Mouse (Mus musculus) forebrain, postnatal 0 days (tissue): ENCODE measurements around the gene Syndig1l. TPM values are rescaled to one million over a fixed set of nuclear protein-coding genes. Genes with fewer than 3 reads are reported as not detected.

Source experiments
- ATAC-seq: fragments of 200-750 bp; cut with Nextera tagmentation; 2 replicates; pipeline ENCODE4 v1.8.0; 2017; ENCODE audit warnings: mild to moderate bottlenecking, moderate library complexity
- DNase-seq: peaks from one replicate; pipeline ENCODE4 v3.0.0-alpha.2; 2015
- H3K27ac ChIP-seq: fragments of 300-500 bp; sonication (generic); 2 replicates; pipeline ENCODE4 v1.5.1; 2014; ENCODE audit warnings: low read depth, mild to moderate bottlenecking, antibody characterized with exemption, low read length, moderate library complexity, mixed read lengths
- H3K27me3 ChIP-seq: fragments of 300-500 bp; sonication (generic); 2 replicates; pipeline ENCODE4 v1.6.1; 2014; ENCODE audit warnings: mild to moderate bottlenecking, low read length, mixed read lengths; ENCODE audit not compliant: insufficient read depth
- H3K36me3 ChIP-seq: fragments of 300-500 bp; sonication (generic); 2 replicates; pipeline ENCODE4 v1.6.1; 2014; ENCODE audit warnings: mild to moderate bottlenecking, moderate library complexity; ENCODE audit not compliant: insufficient read depth
- H3K4me1 ChIP-seq: fragments of 300-500 bp; sonication (generic); 2 replicates; pipeline ENCODE4 v1.6.1; 2014; ENCODE audit warnings: antibody characterized with exemption; ENCODE audit not compliant: insufficient read depth
- H3K4me2 ChIP-seq: fragments of 300-500 bp; sonication (generic); 2 replicates; pipeline ENCODE4 v1.6.1; 2014; ENCODE audit warnings: low read depth, mild to moderate bottlenecking, moderate library complexity
- H3K4me3 ChIP-seq: fragments of 300-500 bp; sonication (generic); 2 replicates; pipeline ENCODE4 v1.5.1; 2014; ENCODE audit warnings: low read depth, low read length, mixed read lengths
- H3K9ac ChIP-seq: fragments of 300-500 bp; sonication (generic); 2 replicates; pipeline ENCODE4 v1.6.1; 2014; ENCODE audit warnings: mild to moderate bottlenecking
- H3K9me3 ChIP-seq: fragments of 300-500 bp; sonication (generic); 2 replicates; pipeline ENCODE4 v1.6.1; 2016; ENCODE audit warnings: low read length
- CTCF ChIP-seq: sonication (generic); IDR thresholded peaks from 2 replicates; pipeline ENCODE4 v1.5.1; 2016; ENCODE audit warnings: antibody characterized with exemption, control low read depth, low read depth
- WGBS: fragments of 180-500 bp; shearing (Covaris S2); extraction: QIAGEN DNeasy Blood & Tissue Kit; methylation state at CpG from one replicate; pipeline ENCODE4 v1.1.7; 2014; 5-methylcytosine and 5-hydroxymethylcytosine counted together
- polyA plus RNA-seq: library from polyadenylated mRNA; unstranded; fragments of >200 nt; fragmentation: Nextera tagmentation; extraction: Ambion mirVana; gene quantifications from 2 replicates; pipeline ENCODE4 v1.2.1, GENCODE M21; 2015
- total RNA-seq: library from RNA; depleted of rRNA; stranded (reverse); fragments of >200 nt; gene quantifications from 2 replicates; pipeline ENCODE4 v1.2.3, GENCODE M21; 2014

Syndig1l gene
- total and polyA plus RNA-seq, 2 experiments from 2014 or later = 11.3 to 17.6 TPM

GRCm38 (mm10) chr12:84726986-84727385, 28.4 kb upstream of the Syndig1l start:
- no peaks in the 10 kb centered on the region for H3K27me3 ChIP-seq
- no peak overlapping the region for H3K4me3 ChIP-seq
- 77% methylated on average over 4 of the region's 4 CpGs for WGBS
- no peaks in the 10 kb centered on the region for H3K4me1 ChIP-seq
- H3K9ac ChIP-seq = no peak overlapping the region
- no peaks in the 10 kb centered on the region for H3K36me3 ChIP-seq
- DNase-seq = no peak
- ATAC-seq = no peak
- no peak overlapping the region for H3K27ac ChIP-seq
- TF ChIP-seq CTCF = no peak
- no peak overlapping the region for H3K4me2 ChIP-seq
- H3K9me3 ChIP-seq = no peaks in the 10 kb centered on the region

DNA sequence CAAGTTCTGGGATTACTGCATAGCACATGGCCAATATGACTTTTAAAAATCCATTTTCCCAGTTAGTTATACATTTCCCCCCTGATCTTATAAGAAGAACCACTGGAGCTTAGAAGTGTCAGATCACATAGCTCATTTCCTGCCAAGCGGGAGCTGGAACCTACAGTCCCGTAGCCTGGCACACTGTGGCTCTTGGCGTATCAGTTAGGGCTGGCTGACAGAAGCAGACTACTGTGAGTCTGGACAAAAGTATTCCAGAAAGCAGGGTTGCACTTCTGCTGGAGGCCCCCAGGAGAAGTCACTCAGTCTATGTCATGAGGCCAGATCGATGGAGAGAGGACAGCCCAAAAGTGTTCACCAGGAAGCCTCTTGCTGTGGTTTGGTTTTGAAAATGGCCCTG, 27.8 kb upstream of the Syndig1l start:
- H3K9me3 ChIP-seq = no peaks in the 10 kb centered on the region
- H3K36me3 ChIP-seq = no peaks in the 10 kb centered on the region
- no peak overlapping the region for H3K4me2 ChIP-seq
- H3K4me1 ChIP-seq = no peaks in the 10 kb centered on the region
- DNase-seq (no peak), ATAC-seq (no peak)
- 79% methylated on average over 4 of the region's 4 CpGs for WGBS
- no peak overlapping the region for H3K4me3 ChIP-seq
- H3K27ac ChIP-seq = no peak overlapping the region
- no peaks in the 10 kb centered on the region for H3K27me3 ChIP-seq
- TF ChIP-seq CTCF = no peak
- no peak overlapping the region for H3K9ac ChIP-seq

GRCm38 (mm10) chr12:84718462-84719244, 20.0 kb upstream of the Syndig1l start:
- no peak for TF ChIP-seq CTCF
- ATAC-seq (no peak), DNase-seq (no peak)
- no peak overlapping the region for H3K27ac ChIP-seq
- no peaks in the 10 kb centered on the region for H3K9me3 ChIP-seq
- H3K36me3 ChIP-seq = no peaks in the 10 kb centered on the region
- no peak overlapping the region for H3K4me3 ChIP-seq
- no peaks in the 10 kb centered on the region for H3K27me3 ChIP-seq
- H3K4me1 ChIP-seq = no peaks in the 10 kb centered on the region
- H3K9ac ChIP-seq = no peak overlapping the region
- WGBS = 80% methylated on average over 9 of the region's 9 CpGs
- H3K4me2 ChIP-seq = no peak overlapping the region

DNA sequence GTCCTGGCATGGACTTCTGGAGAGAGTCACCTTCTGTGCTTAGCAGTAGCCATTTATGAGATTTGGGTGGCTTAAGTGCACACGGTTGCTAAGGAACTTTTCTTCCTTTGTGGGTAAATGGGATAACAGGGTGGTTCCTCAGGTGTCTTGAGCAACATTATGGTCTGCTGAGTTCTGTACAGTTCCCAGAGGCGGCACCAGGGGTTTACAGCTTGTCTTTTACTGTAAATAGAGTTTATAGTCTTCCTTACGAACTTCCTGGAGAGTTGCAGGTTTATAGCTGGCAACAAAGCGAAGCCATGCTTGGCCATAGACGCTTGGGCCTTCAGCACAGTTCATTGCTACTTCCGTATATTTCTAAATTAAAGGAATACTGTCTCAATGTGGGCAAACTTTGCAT, 15.9 kb upstream of the Syndig1l start:
- Histone ChIP-seq H3K4me1 (no peaks in the 10 kb centered on the region), H3K9ac (no peak overlapping the region), H3K4me2 (no peak overlapping the region), H3K4me3 (no peak overlapping the region), H3K36me3 (no peaks in the 10 kb centered on the region), H3K27me3 (no peaks in the 10 kb centered on the region), H3K9me3 (no peaks in the 10 kb centered on the region), H3K27ac (no peak overlapping the region)
- no peak for DNase-seq
- no peak for TF ChIP-seq CTCF
- WGBS = 84% methylated on average over 6 of the region's 6 CpGs
- no peak for ATAC-seq

DNA sequence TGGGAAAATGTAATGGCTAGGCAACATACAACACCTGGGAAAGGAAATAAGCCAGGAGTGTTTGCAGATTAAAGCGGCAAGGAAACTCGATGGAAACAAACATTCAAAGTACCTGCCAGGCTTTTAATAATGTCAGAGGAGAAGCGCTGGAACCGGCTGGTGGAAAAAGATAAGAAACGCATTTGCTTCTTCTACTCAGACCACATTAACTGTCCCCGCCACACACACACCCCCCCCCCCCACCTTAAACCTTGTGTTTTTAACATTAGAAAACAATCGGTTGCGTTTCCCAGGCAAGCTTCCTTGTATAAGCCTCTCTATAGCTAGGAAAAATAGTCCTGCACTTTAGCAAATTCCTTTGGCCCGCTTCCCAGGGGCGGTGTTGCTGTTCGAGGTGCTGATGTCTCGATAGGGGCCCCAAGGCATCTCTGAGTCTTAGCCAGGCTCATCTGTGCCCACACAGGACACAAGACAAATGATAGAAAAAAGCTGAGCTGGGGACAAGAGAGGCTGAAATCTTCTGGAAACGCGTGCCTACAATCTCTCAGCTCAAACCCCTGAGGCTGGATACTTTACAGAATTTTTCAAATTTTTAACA, 11.3 kb upstream of the Syndig1l start:
- Histone ChIP-seq H3K36me3 (no peaks in the 10 kb centered on the region), H3K9ac (no peak overlapping the region), H3K9me3 (no peaks in the 10 kb centered on the region), H3K27me3 (no peaks in the 10 kb centered on the region), H3K4me1 (no peaks in the 10 kb centered on the region), H3K4me2 (no peak overlapping the region), H3K4me3 (no peak overlapping the region), H3K27ac (no peak overlapping the region)
- 29% methylated on average over 14 of the region's 14 CpGs for WGBS
- no peak for TF ChIP-seq CTCF
- ATAC-seq (no peak), DNase-seq (no peak)

- ATAC-seq (no peak), DNase-seq (no peak)
- H3K27ac ChIP-seq = no peak overlapping the region
Measured at GRCm38 (mm10) chr12:84707804-84708203, 9.2 kb upstream of the Syndig1l start.

GRCm38 (mm10) chr12:84706886-84707285, 8.3 kb upstream of the Syndig1l start:
- H3K4me3 ChIP-seq = no peak overlapping the region
- H3K4me1 ChIP-seq = no peaks in the 10 kb centered on the region
- DNase-seq (no peak), ATAC-seq (no peak)
- 67% methylated on average over 4 of the region's 4 CpGs for WGBS
- no peak for TF ChIP-seq CTCF
- no peak overlapping the region for H3K4me2 ChIP-seq
- H3K27ac ChIP-seq = no peak overlapping the region
- H3K27me3 ChIP-seq = no peaks in the 10 kb centered on the region
- H3K9ac ChIP-seq = no peak overlapping the region
- no peaks in the 10 kb centered on the region for H3K9me3 ChIP-seq
- H3K36me3 ChIP-seq = no peaks in the 10 kb centered on the region

More at GRCm38 (mm10) chr12:84707804-84708203, 9.2 kb upstream of the Syndig1l start:
- 87% methylated on average over 4 of the region's 4 CpGs for WGBS
- TF ChIP-seq CTCF = no peak
- Histone ChIP-seq H3K27me3 (no peaks in the 10 kb centered on the region), H3K4me1 (no peaks in the 10 kb centered on the region), H3K9ac (no peak overlapping the region), H3K9me3 (no peaks in the 10 kb centered on the region), H3K4me2 (no peak overlapping the region), H3K36me3 (no peaks in the 10 kb centered on the region), H3K4me3 (no peak overlapping the region)
